Mouse (Mus musculus) lung, adult 2 months (tissue): Measurements from ENCODE around the gene Col25a1.

Experiments used
- CTCF ChIP-seq: fragments of 200-500 bp; IDR thresholded peaks from 2 replicates; pipeline ENCODE4 v1.5.1; 2011; ENCODE audit warnings: mild to moderate bottlenecking, low read length, control low read depth; ENCODE audit not compliant: insufficient read depth
- POLR2A ChIP-seq: fragments of 200-500 bp; IDR thresholded peaks from 2 replicates; pipeline ENCODE4 v1.6.1; 2011; ENCODE audit warnings: low read depth, mild to moderate bottlenecking, control low read depth, low read length, borderline replicate concordance; ENCODE audit errors: extremely low read depth

DNA sequence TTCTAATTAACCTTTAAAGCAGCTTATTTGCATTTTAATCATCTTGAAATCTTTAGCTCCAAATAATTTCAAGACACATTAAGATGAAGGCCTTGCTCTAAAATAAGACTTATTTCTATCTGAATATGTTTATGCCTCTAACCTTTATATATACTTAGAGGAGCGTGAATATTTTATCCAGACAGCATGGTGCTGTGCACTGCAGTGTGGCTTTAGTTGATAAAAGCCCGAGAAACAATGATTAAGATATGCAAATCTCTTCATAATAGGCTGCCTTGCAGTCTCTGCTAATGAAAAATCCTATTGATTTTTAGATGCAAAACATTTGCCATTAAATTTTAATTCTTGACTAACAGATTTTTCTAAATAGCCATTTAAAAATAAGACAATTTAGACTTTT, 156.8 kb downstream of the Col25a1 start:
- TF ChIP-seq CTCF (no peak), POLR2A (no peak)
